9 mouse cellular contexts compared by ENCODE assay signal in the genomic region with DNA sequence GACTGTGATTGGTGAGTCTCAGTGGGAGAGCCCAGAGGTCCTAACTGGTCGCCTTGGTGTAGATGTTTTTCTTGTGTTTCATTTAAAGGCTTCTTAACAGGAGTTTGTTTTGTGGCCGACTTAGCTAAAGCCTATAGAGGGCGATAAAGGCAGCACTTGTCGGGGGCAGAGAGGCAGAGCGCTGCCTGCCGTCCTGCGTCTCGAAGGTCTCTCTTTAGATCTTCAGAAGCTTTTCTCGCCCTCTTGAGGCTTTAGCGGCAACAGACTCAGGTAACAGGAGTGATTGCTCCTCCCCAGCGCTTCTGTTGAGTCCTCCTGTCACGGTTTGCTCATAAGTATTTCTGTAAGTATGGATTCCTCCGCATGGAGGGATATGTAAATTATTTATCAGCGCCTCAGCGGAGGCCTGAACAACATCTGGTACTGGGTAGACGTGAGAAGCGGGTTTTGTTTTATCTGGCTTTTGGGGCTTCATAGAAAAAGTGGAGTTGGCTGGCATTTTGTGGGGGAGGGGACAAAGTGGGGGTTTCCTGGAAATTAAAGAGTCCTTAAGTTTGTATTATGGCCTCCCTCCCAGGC. TPM values are rescaled to one million over a fixed set of nuclear protein-coding genes. Genes with fewer than 3 reads are reported as not detected.
DNase-seq lines count a peak whose midpoint lies in the region; ATAC-seq and TF ChIP-seq lines count a peak whose summit lies in the region.
"Had no signal": no experiment of that assay in that cellular context is flagged by ENCODE, and none has a peak within 500 bp of the region (broad histone marks: within the 10 kb centered on the region; RNA-seq: fewer than 3 reads in every experiment).

No protein-coding gene starts in this region.

- no peaks in the 10 kb centered on the region for H3K27me3 ChIP-seq in heart, embryonic 16.5 days (ENCODE audit: control insufficient read depth, insufficient read depth, low read length)
- H3K27me3 ChIP-seq in forebrain, embryonic 14.5 days (replicated peaks; ENCODE audit: control insufficient read depth, insufficient read depth, low read length) = no peaks in the 10 kb centered on the region
- H3K27me3 ChIP-seq in limb, embryonic 10.5 days (ENCODE audit: low read depth, poor library complexity, severe bottlenecking) = no peaks in the 10 kb centered on the region
- no peaks in the 10 kb centered on the region for H3K27me3 ChIP-seq in neural tube, embryonic 12.5 days (replicated peaks)

- peaks cover 13% of the 10 kb centered on the region for H3K36me3 ChIP-seq in heart, embryonic 16.5 days (ENCODE audit: control insufficient read depth, insufficient read depth)
- H3K36me3 ChIP-seq in forebrain, embryonic 14.5 days (ENCODE audit: control insufficient read depth, insufficient read depth, low read length) = peaks cover 59% of the 10 kb centered on the region
- H3K36me3 ChIP-seq in limb, embryonic 10.5 days = peaks cover 84% of the 10 kb centered on the region
- H3K36me3 ChIP-seq in neural tube, embryonic 12.5 days = peaks cover 68% of the 10 kb centered on the region

- WGBS in heart, embryonic 16.5 days = 29% methylated on average over 17 of the region's 17 CpGs
- WGBS in bone marrow, adult 2 months = 38% methylated on average over 17 of the region's 17 CpGs
- 23% methylated on average over 17 of the region's 17 CpGs for WGBS in forebrain, embryonic 14.5 days
- 19% methylated on average over 17 of the region's 17 CpGs for WGBS in limb, embryonic 10.5 days
- 21% methylated on average over 17 of the region's 17 CpGs for WGBS in neural tube, embryonic 12.5 days

- peak overlapping the region; percentile 38; the same call in 1 of the 2 replicates for H3K4me2 ChIP-seq in heart, embryonic 16.5 days (ENCODE audit: low read depth, low read length)
- H3K4me2 ChIP-seq in forebrain, embryonic 14.5 days (ENCODE audit: low read length) = no peak overlapping the region; the same call in 1 of the 2 replicates
- H3K4me2 ChIP-seq in neural tube, embryonic 12.5 days (replicated peaks) = peak overlapping the region; percentile 35; the same call in 1 of the 2 replicates

- ATAC-seq in heart, embryonic 16.5 days (replicated peaks; ENCODE audit: extremely low read depth, insufficient read depth, low FRiP score) = no peak; the same call in 1 of the 2 replicates
- ATAC-seq in forebrain, embryonic 14.5 days = peak; percentile 45; the same call in 1 of the 2 replicates
- peak; percentile 48; the same call in 1 of the 2 replicates for ATAC-seq in neural tube, embryonic 12.5 days (ENCODE audit: low FRiP score, low read depth)
- ATAC-seq in monocyte, adult 5-6 weeks (replicated peaks; ENCODE audit: insufficient number of reproducible peaks, low FRiP score, low TSS enrichment, poor library complexity, severe bottlenecking) = no peak

- H3K4me1 ChIP-seq in heart, embryonic 16.5 days (ENCODE audit: control insufficient read depth, insufficient read depth, low read length) = peaks cover 9% of the 10 kb centered on the region
- H3K4me1 ChIP-seq in bone marrow, adult 2 months (ENCODE audit: control insufficient read depth, insufficient read depth, low read length) = peaks cover 3% of the 10 kb centered on the region
- no peaks in the 10 kb centered on the region for H3K4me1 ChIP-seq in forebrain, embryonic 14.5 days (ENCODE audit: control insufficient read depth, insufficient read depth, low read length)
- peaks cover 22% of the 10 kb centered on the region for H3K4me1 ChIP-seq in limb, embryonic 10.5 days
- H3K4me1 ChIP-seq in neural tube, embryonic 12.5 days = 0 out of 2 replicates have a peak, but pooled peaks cover 4% of the 10 kb centered on the region

- no peak for TF ChIP-seq POLR2A in bone marrow, adult 2 months (IDR thresholded peaks at IDR 0.05; ENCODE audit: borderline replicate concordance, control insufficient read depth, low read depth, low read length)

- H3K27ac ChIP-seq in heart, embryonic 16.5 days (ENCODE audit: low read length) = no peak overlapping the region
- H3K27ac ChIP-seq in bone marrow, adult 2 months (ENCODE audit: control insufficient read depth, insufficient read depth, low read depth, low read length, poor library complexity) = no peak overlapping the region
- H3K27ac ChIP-seq in forebrain, embryonic 14.5 days (ENCODE audit: low read depth, low read length) = no peak overlapping the region
- H3K27ac ChIP-seq in limb, embryonic 10.5 days = peak overlapping the region; percentile 2
- no peak overlapping the region for H3K27ac ChIP-seq in neural tube, embryonic 12.5 days

- no peak overlapping the region for H3K4me3 ChIP-seq in heart, embryonic 16.5 days (ENCODE audit: low read length)
- no peak overlapping the region for H3K4me3 ChIP-seq in bone marrow, adult 2 months (replicated peaks; ENCODE audit: control insufficient read depth, low read depth, low read length)
- H3K4me3 ChIP-seq in forebrain, embryonic 14.5 days (ENCODE audit: low read depth, low read length) = no peak overlapping the region
- no peak overlapping the region for H3K4me3 ChIP-seq in limb, embryonic 10.5 days
- no peak overlapping the region for H3K4me3 ChIP-seq in neural tube, embryonic 12.5 days
- H3K4me3 ChIP-seq: megakaryocyte, embryonic 14.5 days had no signal

- peak; percentile 40; the same call in 1 of the 2 replicates for TF ChIP-seq CTCF in bone marrow, adult 2 months (IDR thresholded peaks at IDR 0.05; ENCODE audit: control insufficient read depth, insufficient read depth, low read length)

- no peaks in the 10 kb centered on the region for H3K9me3 ChIP-seq in heart, embryonic 16.5 days (replicated peaks; ENCODE audit: control insufficient read depth, low read length)
- H3K9me3 ChIP-seq in forebrain, embryonic 14.5 days (replicated peaks; ENCODE audit: control insufficient read depth, low read length) = no peaks in the 10 kb centered on the region
- no peaks in the 10 kb centered on the region for H3K9me3 ChIP-seq in limb, embryonic 10.5 days (replicated peaks)
- no peaks in the 10 kb centered on the region for H3K9me3 ChIP-seq in neural tube, embryonic 12.5 days
- H3K9me3 ChIP-seq: megakaryocyte, embryonic 14.5 days had no signal

- no peak for DNase-seq in heart, adult 8-10 months (ENCODE audit: low spot score)
- peak; percentile 66 for DNase-seq in forebrain, embryonic 14.5 days (ENCODE audit: low spot score)
- DNase-seq in limb, embryonic 10.5 days (ENCODE audit: low spot score) = peak; percentile 54
- no peak for DNase-seq in MN1 (ENCODE audit: low spot score)

- no peak overlapping the region for H3K9ac ChIP-seq in heart, embryonic 16.5 days (ENCODE audit: low read length)
- no peak overlapping the region for H3K9ac ChIP-seq in forebrain, embryonic 14.5 days (ENCODE audit: low read length)
- no peak overlapping the region for H3K9ac ChIP-seq in neural tube, embryonic 12.5 days

RNA-seq across cellular contexts. Expression of a gene that starts 19.9 kb away (rescaled TPM):
- not detected in 2 replicates for polyA plus RNA-seq in heart, embryonic 16.5 days (2015; fragmentation: Nextera tagmentation; extraction: Ambion mirVana)
- not detected for total RNA-seq in heart, adult 8-10 months (2022)
- polyA plus RNA-seq in bone marrow, adult 2 months (2011; ENCODE audit: insufficient read depth, insufficient read length, low replicate concordance, missing spikeins) = not detected in 2 replicates
- 0.28 TPM in 1 of 2 replicates, not detected in the other for polyA plus RNA-seq in forebrain, embryonic 14.5 days (2014; fragmentation: Nextera tagmentation; extraction: Ambion mirVana)
- not detected in 2 replicates for polyA plus RNA-seq in limb, embryonic 10.5 days (2016; fragmentation: Nextera tagmentation; extraction: Ambion mirVana)
- not detected in 2 replicates for polyA plus RNA-seq in neural tube, embryonic 12.5 days (2016; fragmentation: Nextera tagmentation; extraction: Ambion mirVana)
- total RNA-seq in monocyte, adult 5-6 weeks (2017) = not detected in 3 replicates

RNA-seq across cellular contexts. Expression of a gene that starts 57.2 kb away (rescaled TPM):
- polyA plus RNA-seq in heart, embryonic 16.5 days (2015; fragmentation: Nextera tagmentation; extraction: Ambion mirVana) = 0.62 and 1.1 TPM in 2 replicates
- total RNA-seq in heart, adult 8-10 months (2022) = under 1 TPM in 3 of 4 experiments, not detected in 1; 0.06 to 0.17 (median 0.11) TPM
- 0.88 and 1.6 TPM in 2 replicates for polyA plus RNA-seq in bone marrow, adult 2 months (2011; ENCODE audit: insufficient read depth, insufficient read length, low replicate concordance, missing spikeins)
- 0.05 and 0.15 TPM in 2 replicates for polyA plus RNA-seq in forebrain, embryonic 14.5 days (2014; fragmentation: Nextera tagmentation; extraction: Ambion mirVana)
- not detected in 2 replicates for polyA plus RNA-seq in limb, embryonic 10.5 days (2016; fragmentation: Nextera tagmentation; extraction: Ambion mirVana)
- 0.04 and 0.15 TPM in 2 replicates for polyA plus RNA-seq in neural tube, embryonic 12.5 days (2016; fragmentation: Nextera tagmentation; extraction: Ambion mirVana)
- total RNA-seq in monocyte, adult 5-6 weeks (2017) = 0.58 to 4.0 TPM (median 0.64 TPM) in 3 replicates

Comparison
In these comparisons a context has a peak if more than half of its experiments do, and no peak if none do; other contexts are left out.
1. ATAC-seq: peak in forebrain, embryonic 14.5 days (single experiment) and neural tube, embryonic 12.5 days (single experiment); none in heart, embryonic 16.5 days (single experiment) and monocyte, adult 5-6 weeks (single experiment).
2. DNase-seq: peak in forebrain, embryonic 14.5 days (single experiment) and limb, embryonic 10.5 days (single experiment); none in heart, adult 8-10 months (single experiment) and MN1 (single experiment).